Mouse (Mus musculus) testis, adult 2 months (tissue): ENCODE measurements around the gene Ndufb11.

ENCODE experiments used
- CTCF ChIP-seq: fragments of 200-500 bp; IDR thresholded peaks from 2 replicates; pipeline ENCODE4 v1.5.1; 2012; ENCODE audit warnings: low read depth, mild to moderate bottlenecking, inconsistent platforms, low read length, moderate library complexity; ENCODE audit not compliant: control insufficient read depth, insufficient read depth, insufficient replicate concordance
- POLR2A ChIP-seq: fragments of 200-500 bp; IDR thresholded peaks from 2 replicates; pipeline ENCODE4 v1.6.1; 2012; ENCODE audit warnings: low read depth, mild to moderate bottlenecking, inconsistent platforms, low read length, moderate library complexity; ENCODE audit not compliant: control insufficient read depth

DNA sequence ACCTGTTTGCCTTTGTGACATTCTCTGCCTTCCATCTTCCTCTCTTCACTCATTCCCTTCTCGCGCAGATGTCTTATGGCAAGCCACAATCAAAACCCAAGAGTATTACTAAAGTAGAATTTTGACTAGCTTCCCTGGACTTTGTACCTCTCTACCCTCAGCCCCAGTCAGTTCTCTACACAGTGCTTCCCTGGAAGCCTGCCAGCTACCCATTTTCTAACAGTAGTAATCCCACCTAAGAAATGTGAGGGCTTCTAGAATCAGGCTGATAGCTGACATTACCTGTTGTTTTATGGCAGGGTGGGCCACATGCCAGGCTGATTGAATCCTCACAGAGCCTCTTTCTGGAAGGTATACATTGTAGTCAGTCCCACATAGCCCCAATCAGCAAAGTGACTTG lies 20.7 kb upstream of the Ndufb11 start:
- no peak for TF ChIP-seq POLR2A
- TF ChIP-seq CTCF = no peak
